Mouse (Mus musculus) C2C12 (cell line): ENCODE data around the gene Cisd3.

ENCODE experiments used
- CTCF ChIP-seq: IDR thresholded peaks from one replicate; pipeline ENCODE4 v1.5.1; 2011; ENCODE audit not compliant: control insufficient read depth, insufficient read depth, insufficient read length
- MAX ChIP-seq: IDR thresholded peaks from one replicate; pipeline ENCODE4 v1.6.1; 2011; ENCODE audit warnings: mild to moderate bottlenecking, control low read depth

GRCm38 (mm10) chr11:97716021-97716420 lies 30.4 kb downstream of the Cisd3 start:
- TF ChIP-seq CTCF: no peak
- no peak for TF ChIP-seq MAX
